Mouse (Mus musculus) liver, embryonic 14.5 days (tissue): ENCODE data around the gene Klk4.
A peak's percentile ranks its signal among the peaks of the same experiment; 100 is the strongest.

Experiments
- CTCF ChIP-seq: IDR thresholded peaks from 2 replicates; pipeline ENCODE4 v1.5.1; 2016; ENCODE audit warnings: antibody characterized with exemption, low read depth, control low read depth
- EP300 ChIP-seq: IDR thresholded peaks from 2 replicates; pipeline ENCODE4 v1.6.1; 2016; ENCODE audit warnings: antibody characterized with exemption, low read depth

- TF ChIP-seq CTCF (peak; percentile 55; the same call in 1 of the 2 replicates), EP300 (no peak)
Measured at GRCm38 (mm10) chr7:43928521-43928920, 47.6 kb downstream of the Klk4 start.
